Mouse (Mus musculus) ES-E14 (cell line): Measurements from ENCODE around the gene Asb13. TPM values are rescaled to one million over a fixed set of nuclear protein-coding genes. Genes with fewer than 3 reads are reported as not detected.

Experiments
- DNase-seq: peaks from one replicate; pipeline ENCODE4 v3.0.0-alpha.2; 2013; ENCODE audit warnings: low read depth, low spot score
- H3K27ac ChIP-seq: 2 replicates; pipeline ENCODE4 v1.5.1; 2012; ENCODE audit warnings: low read depth, mild to moderate bottlenecking, low read length, moderate library complexity, mixed read lengths; ENCODE audit not compliant: poor library complexity, insufficient read depth, severe bottlenecking
- H3K36me3 ChIP-seq: 2 replicates; pipeline ENCODE4 v1.6.1; 2012; ENCODE audit warnings: mild to moderate bottlenecking, low read length, moderate library complexity, mixed read lengths; ENCODE audit not compliant: control insufficient read depth, poor library complexity, insufficient read depth, severe bottlenecking
- H3K4me1 ChIP-seq, 2 experiments: fragments of 150-350 bp in 1 of 2; sonication (generic) in 1 of 2; 2 replicates each; pipeline ENCODE4 v1.6.1; 2012; ENCODE audit warnings: low read length in 2 of 2, mild to moderate bottlenecking in 1 of 2, mixed read lengths in 1 of 2; ENCODE audit not compliant: control insufficient read depth in 2 of 2, insufficient read depth in 2 of 2, poor library complexity in 1 of 2
- H3K4me3 ChIP-seq, 2 experiments: fragments of 150-350 bp in 1 of 2; sonication (generic) in 1 of 2; 2 replicates each; pipeline ENCODE4 v1.5.1; 2012; ENCODE audit warnings: low read length in 2 of 2, low read depth in 1 of 2, mild to moderate bottlenecking in 1 of 2, mixed read lengths in 1 of 2; ENCODE audit not compliant: insufficient read depth in 1 of 2, poor library complexity in 1 of 2, severe bottlenecking in 1 of 2
- H3K9ac ChIP-seq: 2 replicates; pipeline ENCODE4 v1.6.1; 2012; ENCODE audit warnings: low read depth, mild to moderate bottlenecking, low read length, mixed read lengths; ENCODE audit not compliant: poor library complexity, insufficient read depth, severe bottlenecking
- H3K9me3 ChIP-seq: fragments of 150-350 bp; sonication (generic); 2 replicates; pipeline ENCODE4 v1.6.1; 2012; ENCODE audit warnings: low read depth, mild to moderate bottlenecking, low read length; ENCODE audit not compliant: control insufficient read depth, insufficient read depth
- CHD2 ChIP-seq: IDR thresholded peaks from 2 replicates; pipeline ENCODE4 v1.6.1; 2014; ENCODE audit warnings: mild to moderate bottlenecking, low read depth, low read length, inconsistent platforms
- HCFC1 ChIP-seq: IDR thresholded peaks from 2 replicates; pipeline ENCODE4 v1.6.1; 2012; ENCODE audit warnings: low read length, inconsistent platforms, borderline replicate concordance; ENCODE audit not compliant: insufficient read depth
- MAFK ChIP-seq: IDR thresholded peaks from 2 replicates; pipeline ENCODE4 v1.6.1; 2014; ENCODE audit warnings: mild to moderate bottlenecking, low read depth, low read length, inconsistent platforms; ENCODE audit not compliant: insufficient read depth
- ZC3H11A ChIP-seq: IDR thresholded peaks from 2 replicates; pipeline ENCODE4 v1.6.1; 2012; ENCODE audit warnings: low read depth, mild to moderate bottlenecking, inconsistent platforms, low read length, borderline replicate concordance
- ZNF384 ChIP-seq: IDR thresholded peaks from 2 replicates; pipeline ENCODE4 v1.6.1; 2012; ENCODE audit warnings: low read depth, low read length, inconsistent platforms
- in situ Hi-C, 2 experiments: fragments of 600-800 bp; cut with MboI; formaldehyde crosslinking; loops; one replicate each; pipeline ENCODE4 v1.15.1; 2025; ENCODE audit warnings: low sequenced_read_pairs in 2 of 2, inconsistent platforms in 1 of 2; ENCODE audit not compliant: unreplicated experiment in 2 of 2
- total RNA-seq: library from RNA; depleted of rRNA; stranded (reverse); fragments of 300-350 nt; gene quantifications from 2 replicates; pipeline ENCODE4 v1.2.3, GENCODE M21; 2012

Gene Asb13
- total RNA-seq, 1 experiment: 2.3 TPM

- H3K4me1 ChIP-seq: no peaks in the 10 kb centered on the region
- H3K36me3 ChIP-seq: no peaks in the 10 kb centered on the region
- DNase-seq: no peak
- no peak overlapping the region for H3K27ac ChIP-seq
- in situ Hi-C loops: loop anchor here in 1 of 2 experiments (25.0 kb wide), 1 partner anchor 217 kb away; no protein-coding TSS in a partner anchor
- no peaks in the 10 kb centered on the region for H3K9me3 ChIP-seq
- TF ChIP-seq ZNF384 (no peak), ZC3H11A (no peak), MAFK (no peak), HCFC1 (no peak), CHD2 (no peak)
- no peak overlapping the region for H3K9ac ChIP-seq
- no peak overlapping the region for H3K4me3 ChIP-seq
Measured at GRCm38 (mm10) chr13:3670039-3670438, 36.2 kb downstream of the Asb13 start.

- no peaks in the 10 kb centered on the region for H3K9me3 ChIP-seq
- no peak for TF ChIP-seq ZNF384
- no peak for TF ChIP-seq HCFC1
- TF ChIP-seq ZC3H11A: no peak
- no peak for TF ChIP-seq MAFK
- TF ChIP-seq CHD2: no peak
- H3K27ac ChIP-seq: no peak overlapping the region
- H3K36me3 ChIP-seq: no peaks in the 10 kb centered on the region
- no peaks in the 10 kb centered on the region for H3K4me1 ChIP-seq
- H3K4me3 ChIP-seq: no peak overlapping the region
- DNase-seq: no peak
- in situ Hi-C loops: loop anchor here in 1 of 2 experiments (25.0 kb wide), 1 partner anchor 214 kb away; no protein-coding TSS in a partner anchor
- H3K9ac ChIP-seq: no peak overlapping the region
Measured at GRCm38 (mm10) chr13:3673151-3673550, 39.3 kb downstream of the Asb13 start.

GRCm38 (mm10) chr13:3673622-3674021 lies 39.8 kb downstream of the Asb13 start:
- no peaks in the 10 kb centered on the region for H3K36me3 ChIP-seq
- DNase-seq: no peak
- H3K9me3 ChIP-seq: no peaks in the 10 kb centered on the region
- H3K4me3 ChIP-seq: no peak overlapping the region
- in situ Hi-C loops: loop anchor here in 1 of 2 experiments (25.0 kb wide), 1 partner anchor 214 kb away; no protein-coding TSS in a partner anchor
- no peak overlapping the region for H3K27ac ChIP-seq
- TF ChIP-seq CHD2: no peak
- no peak for TF ChIP-seq MAFK
- TF ChIP-seq ZC3H11A: no peak
- no peak for TF ChIP-seq HCFC1
- TF ChIP-seq ZNF384: no peak
- no peak overlapping the region for H3K9ac ChIP-seq
- H3K4me1 ChIP-seq: no peaks in the 10 kb centered on the region

GRCm38 (mm10) chr13:3675855-3676254 lies 42.0 kb downstream of the Asb13 start:
- TF ChIP-seq ZNF384: no peak
- TF ChIP-seq CHD2: no peak
- TF ChIP-seq HCFC1: no peak
- TF ChIP-seq ZC3H11A: no peak
- no peak for TF ChIP-seq MAFK

GRCm38 (mm10) chr13:3679098-3679497 lies 45.3 kb downstream of the Asb13 start:
- no peak overlapping the region for H3K9ac ChIP-seq

More at GRCm38 (mm10) chr13:3675855-3676254, 42.0 kb downstream of the Asb13 start:
- H3K36me3 ChIP-seq: no peaks in the 10 kb centered on the region
- H3K9ac ChIP-seq: no peak overlapping the region
- no peak overlapping the region for H3K4me3 ChIP-seq
- no peaks in the 10 kb centered on the region for H3K4me1 ChIP-seq
- in situ Hi-C loops: no loop called here
- no peak for DNase-seq
- H3K9me3 ChIP-seq: no peaks in the 10 kb centered on the region
- no peak overlapping the region for H3K27ac ChIP-seq

More at GRCm38 (mm10) chr13:3679098-3679497, 45.3 kb downstream of the Asb13 start:
- Histone ChIP-seq H3K27ac (no peak overlapping the region), H3K4me3 (no peak overlapping the region), H3K9me3 (no peaks in the 10 kb centered on the region), H3K36me3 (no peaks in the 10 kb centered on the region), H3K4me1 (no peaks in the 10 kb centered on the region)
- in situ Hi-C loops: no loop called here
- no peak for DNase-seq
- no peak for TF ChIP-seq CHD2
- TF ChIP-seq MAFK: no peak
- no peak for TF ChIP-seq ZNF384
- no peak for TF ChIP-seq ZC3H11A
- no peak for TF ChIP-seq HCFC1
